Mouse (Mus musculus): ENCODE data around the gene BC024063.

DNA sequence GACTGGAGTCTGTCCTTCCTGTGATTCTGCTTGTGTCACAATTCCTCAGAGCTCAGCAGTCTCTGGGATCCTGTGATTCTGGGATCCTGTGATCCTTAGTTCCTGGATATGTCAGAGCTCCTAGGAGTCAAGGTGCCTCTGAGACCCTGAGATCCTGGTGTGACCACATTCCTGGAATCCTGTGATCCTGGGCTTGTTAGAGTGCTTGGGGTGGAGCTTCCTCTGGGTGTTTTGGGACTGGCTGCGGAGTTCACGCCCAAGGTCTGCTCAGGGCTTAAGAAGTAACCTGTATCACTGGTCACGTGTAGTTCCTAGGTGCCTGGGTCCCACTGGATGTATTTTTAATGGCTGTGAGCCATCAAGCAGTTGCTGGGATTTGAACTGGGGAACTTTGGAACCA is 34.1 kb downstream of the BC024063 start:
- no peak for TF ChIP-seq POLR2A (IDR thresholded peaks at IDR 0.05; ENCODE audit: extremely low read depth, insufficient read depth, low read length)
- TF ChIP-seq CTCF (IDR thresholded peaks at IDR 0.05; ENCODE audit: extremely low read depth, insufficient read depth, low read length) = no peak

Measured in cortical plate, adult 2 months (tissue).